Mouse (Mus musculus): ENCODE data around the gene Psme2.

DNA sequence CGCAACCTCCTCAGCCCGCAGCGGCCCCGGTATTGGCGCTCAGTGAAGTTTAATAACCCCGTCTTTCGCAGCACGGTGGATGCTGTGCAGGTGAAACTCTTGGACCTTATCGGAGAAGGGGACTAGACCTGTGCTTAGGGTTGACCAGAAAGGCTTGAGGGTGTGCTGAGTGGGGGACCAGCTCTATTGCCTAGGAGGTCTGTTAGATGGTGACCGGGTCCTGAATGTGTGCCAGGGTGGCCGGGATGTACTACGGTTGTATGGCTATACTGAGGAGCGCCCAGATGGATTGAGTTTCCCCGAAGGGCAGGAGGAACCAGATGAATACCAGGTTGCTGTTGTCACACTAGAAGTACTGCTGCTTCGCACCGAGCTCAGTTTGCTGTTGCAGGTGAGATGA lies 1.3 kb upstream of the Psme2 start:
- TF ChIP-seq CTCF (IDR thresholded peaks at IDR 0.05) = no peak
- no peak for TF ChIP-seq EP300 (IDR thresholded peaks at IDR 0.05)

Measured in lung, postnatal 0 days (tissue).